Mouse (Mus musculus): ENCODE data around the gene Trim11.

Trim11 gene

GRCm38 (mm10) chr11:58951210-58951609, 26.7 kb upstream of the Trim11 start:
- ChIA-PET POLR2A (interaction anchor here in 1 of 4 experiments (0.9 kb wide), 1 partner anchor 13 kb away, joined by 3 read pairs; the partner anchor contains the start of gene Rnf187), CTCF (interaction anchor here in 1 of 4 experiments (0.6 kb wide), 1 partner anchor 549 kb away, joined by 3 read pairs; no protein-coding TSS in a partner anchor)

GRCm38 (mm10) chr11:58953351-58954169, 24.3 kb upstream of the Trim11 start:
- POLR2A ChIA-PET = interaction anchor here (0.6 to 11.1 kb wide), 58 partner anchors 8 to 752 kb away, joined by 3 to 133 read pairs (median 6); partner anchors contain the start of genes Rnf187 (in 3 of the 4), Trim11 (in 3 of the 4), Iba57 (in 2 of the 4) and Zfp39 (in 2 of the 4)
- CTCF ChIA-PET = interaction anchor here in 3 of 4 experiments (0.7 to 2.7 kb wide), 3 partner anchors 25 to 31 kb away, joined by 4 to 8 read pairs (median 5); no protein-coding TSS in a partner anchor

- CTCF ChIA-PET = interaction anchor here in 2 of 4 experiments (0.9 to 2.7 kb wide), 4 partner anchors 15 to 39 kb away, joined by 3 to 8 read pairs (median 5); partner anchors contain the start of gene Rnf187 (in 1 of the 2)
- POLR2A ChIA-PET = interaction anchor here (0.7 to 11.1 kb wide), 68 partner anchors 7 to 752 kb away, joined by 3 to 133 read pairs (median 6); partner anchors contain the start of genes Rnf187 (in 3 of the 4), Trim11 (in 3 of the 4), Iba57 (in 2 of the 4) and Zfp39 (in 2 of the 4)
These were observed 23.8 kb upstream of the Trim11 start for GRCm38 (mm10) chr11:58954170-58954419.

GRCm38 (mm10) chr11:58954420-58955142, 23.3 kb upstream of the Trim11 start, which contains the start of the genes Hist3h2a and Trim17:
TSS of gene Hist3h2a (plus strand) at chr11:58954685.
TSS of gene Trim17 (plus strand) at chr11:58954685.
- ChIA-PET POLR2A (interaction anchor here (0.5 to 11.1 kb wide), 92 partner anchors 7 to 1400 kb away, joined by 3 to 133 read pairs (median 4); partner anchors contain the start of genes Rnf187 (in 3 of the 4), Trim11 (in 3 of the 4), Iba57 (in 2 of the 4) and Zfp39 (in 2 of the 4)), CTCF (interaction anchor here in 2 of 4 experiments (0.8 to 2.7 kb wide), 8 partner anchors 16 to 980 kb away, joined by 3 to 8 read pairs (median 4); partner anchors contain the start of gene Rnf187 (in 1 of the 2))

GRCm38 (mm10) chr11:58955143-58955867, 22.6 kb upstream of the Trim11 start:
- POLR2A ChIA-PET = interaction anchor here (0.5 to 11.1 kb wide), 81 partner anchors 8 to 1400 kb away, joined by 3 to 133 read pairs (median 5); partner anchors contain the start of genes Rnf187 (in 3 of the 4), Trim11 (in 3 of the 4), Iba57 (in 2 of the 4) and Zfp39 (in 2 of the 4)
- CTCF ChIA-PET = interaction anchor here in 2 of 4 experiments (0.8 to 2.7 kb wide), 8 partner anchors 15 to 979 kb away, joined by 3 to 8 read pairs (median 4); partner anchors contain the start of gene Rnf187 (in 1 of the 2)

GRCm38 (mm10) chr11:58955868-58956257, 22.0 kb upstream of the Trim11 start:
- CTCF ChIA-PET = no interaction called here
- POLR2A ChIA-PET = interaction anchor here in 3 of 4 experiments (0.6 to 11.1 kb wide), 21 partner anchors 9 to 314 kb away, joined by 3 to 133 read pairs (median 10); partner anchors contain the start of genes Trim11 (in 3 of the 3) and Zfp39 (in 1 of the 3)

- ChIA-PET CTCF (interaction anchor here in 2 of 4 experiments (0.6 to 1.6 kb wide), 2 partner anchors 25 to 38 kb away, joined by 3 to 4 read pairs; no protein-coding TSS in a partner anchor), POLR2A (interaction anchor here in 2 of 4 experiments (0.8 to 11.1 kb wide), 7 partner anchors 8 to 137 kb away, joined by 3 to 133 read pairs (median 24); partner anchors contain the start of genes Hist3h2ba (in 1 of the 2) and Trim11 (in 1 of the 2))
These were observed 20.5 kb upstream of the Trim11 start for GRCm38 (mm10) chr11:58957226-58957914.

- CTCF ChIA-PET = interaction anchor here in 2 of 4 experiments (1.6 to 1.8 kb wide), 2 partner anchors 23 to 31 kb away, joined by 4 to 9 read pairs; no protein-coding TSS in a partner anchor
These were observed 19.4 kb upstream of the Trim11 start for GRCm38 (mm10) chr11:58958536-58958935.

GRCm38 (mm10) chr11:58959186-58959825, 18.6 kb upstream of the Trim11 start:
- CTCF ChIA-PET = interaction anchor here (0.6 to 3.5 kb wide), 17 partner anchors 10 to 620 kb away, joined by 3 to 16 read pairs (median 5); partner anchors contain the start of genes Hist3h2ba (in 2 of the 4) and Trim11 (in 2 of the 4)
- POLR2A ChIA-PET = interaction anchor here (0.6 to 11.1 kb wide), 27 partner anchors 10 to 628 kb away, joined by 3 to 133 read pairs (median 6); partner anchors contain the start of genes Hist3h2ba (in 3 of the 4), Trim11 (in 3 of the 4), Iba57 (in 1 of the 4) and Rnf187 (in 1 of the 4)

More at GRCm38 (mm10) chr11:58958536-58958935, 19.4 kb upstream of the Trim11 start:
- POLR2A ChIA-PET = interaction anchor here in 3 of 4 experiments (0.7 to 11.1 kb wide), 9 partner anchors 9 to 78 kb away, joined by 3 to 133 read pairs (median 8); partner anchors contain the start of genes Hist3h2ba (in 2 of the 3) and Trim11 (in 2 of the 3)

GRCm38 (mm10) chr11:58959921-58960465, 17.9 kb upstream of the Trim11 start:
- CTCF ChIA-PET = interaction anchor here (0.6 to 3.5 kb wide), 20 partner anchors 10 to 620 kb away, joined by 3 to 16 read pairs (median 5); partner anchors contain the start of genes Hist3h2ba (in 2 of the 4) and Trim11 (in 2 of the 4)

GRCm38 (mm10) chr11:58961364-58962177, 16.3 kb upstream of the Trim11 start:
- ChIA-PET POLR2A (interaction anchor here (0.6 to 11.1 kb wide), 32 partner anchors 8 to 508 kb away, joined by 3 to 133 read pairs (median 4); partner anchors contain the start of genes Trim11 (in 4 of the 4), Hist3h2ba (in 2 of the 4), Rnf187 (in 2 of the 4) and Zfp39 (in 2 of the 4)), CTCF (interaction anchor here (0.6 to 3.5 kb wide), 9 partner anchors 9 to 166 kb away, joined by 3 to 16 read pairs (median 4); no protein-coding TSS in a partner anchor)

More at GRCm38 (mm10) chr11:58959921-58960465, 17.9 kb upstream of the Trim11 start:
- POLR2A ChIA-PET = interaction anchor here in 3 of 4 experiments (0.6 to 11.1 kb wide), 29 partner anchors 9 to 629 kb away, joined by 3 to 133 read pairs (median 6); partner anchors contain the start of genes Hist3h2ba (in 3 of the 3), Trim11 (in 3 of the 3), Rnf187 (in 2 of the 3) and Iba57 (in 1 of the 3)

- CTCF ChIA-PET = interaction anchor here in 1 of 4 experiments (0.6 kb wide), 1 partner anchor 120 kb away, joined by 3 read pairs; no protein-coding TSS in a partner anchor
- POLR2A ChIA-PET = interaction anchor here (0.5 to 11.1 kb wide), 8 partner anchors 8 to 1445 kb away, joined by 3 to 133 read pairs (median 6); partner anchors contain the start of genes Hist3h2a (in 4 of the 4), Trim17 (in 4 of the 4), Fam114a2 (in 1 of the 4) and Mfap3 (in 1 of the 4)
These were observed 14.3 kb upstream of the Trim11 start for GRCm38 (mm10) chr11:58963543-58963942.

- CTCF ChIA-PET = interaction anchor here in 2 of 4 experiments (0.5 to 0.7 kb wide), 2 partner anchors 36 to 203 kb away, joined by 3 to 4 read pairs; no protein-coding TSS in a partner anchor
- POLR2A ChIA-PET = interaction anchor here in 3 of 4 experiments (0.5 to 4.6 kb wide), 9 partner anchors 9 to 1446 kb away, joined by 3 to 39 read pairs (median 5); partner anchors contain the start of genes Hist3h2a (in 3 of the 3), Trim17 (in 3 of the 3), Fam114a2 (in 1 of the 3) and Mfap3 (in 1 of the 3)
These were observed 13.7 kb upstream of the Trim11 start for GRCm38 (mm10) chr11:58964216-58964615.
